Mouse (Mus musculus) liver, embryonic 13.5 days (tissue): ENCODE measurements around the gene Sgip1. TPM values are rescaled to one million over a fixed set of nuclear protein-coding genes. Genes with fewer than 3 reads are reported as not detected.

Experiments
- ATAC-seq: fragments of 200-750 bp; cut with Nextera tagmentation; 2 replicates; pipeline ENCODE4 v1.8.0; 2017; ENCODE audit warnings: low read depth, mild to moderate bottlenecking, moderate number of reproducible peaks, moderate library complexity
- DNase-seq: peaks from one replicate; pipeline ENCODE4 v3.0.0; 2022
- H3K27ac ChIP-seq: fragments of 300-500 bp; sonication (generic); 2 replicates; pipeline ENCODE4 v1.5.1; 2015; ENCODE audit warnings: moderate library complexity, mild to moderate bottlenecking, inconsistent platforms
- H3K27me3 ChIP-seq: fragments of 300-500 bp; sonication (generic); 2 replicates; pipeline ENCODE4 v1.6.1; 2015; ENCODE audit warnings: mild to moderate bottlenecking, inconsistent platforms
- H3K36me3 ChIP-seq: fragments of 300-500 bp; sonication (generic); 2 replicates; pipeline ENCODE4 v1.6.1; 2015; ENCODE audit warnings: mild to moderate bottlenecking, inconsistent platforms
- H3K4me1 ChIP-seq: fragments of 300-500 bp; sonication (generic); replicated peaks from 2 replicates; pipeline ENCODE4 v1.6.1; 2015; ENCODE audit warnings: inconsistent platforms
- H3K4me2 ChIP-seq: fragments of 300-500 bp; sonication (generic); 2 replicates; pipeline ENCODE4 v1.6.1; 2015; ENCODE audit warnings: inconsistent platforms, mild to moderate bottlenecking, moderate library complexity
- H3K4me3 ChIP-seq: fragments of 300-500 bp; sonication (generic); replicated peaks from 2 replicates; pipeline ENCODE4 v1.5.1; 2015; ENCODE audit warnings: mild to moderate bottlenecking, inconsistent platforms
- H3K9ac ChIP-seq: fragments of 300-500 bp; sonication (generic); 2 replicates; pipeline ENCODE4 v1.6.1; 2015; ENCODE audit warnings: mild to moderate bottlenecking, inconsistent platforms
- H3K9me3 ChIP-seq: fragments of 300-500 bp; sonication (generic); replicated peaks from 2 replicates; pipeline ENCODE4 v1.6.1; 2016; ENCODE audit warnings: inconsistent platforms
- WGBS: fragments of 180-500 bp; shearing (Covaris S2); methylation state at CpG from one replicate; pipeline ENCODE4 v1.1.7; 2015; ENCODE audit not compliant: insufficient replicate concordance; 5-methylcytosine and 5-hydroxymethylcytosine counted together
- polyA plus RNA-seq: library from polyadenylated mRNA; unstranded; fragments of >200 nt; fragmentation: Nextera tagmentation; extraction: Ambion mirVana; gene quantifications from 2 replicates; pipeline ENCODE4 v1.2.1, GENCODE M21; 2015

Sgip1 gene
- polyA plus RNA-seq, 1 experiment from 2014 or later: 0.54 TPM

- no peak overlapping the region for H3K4me3 ChIP-seq
- no peaks in the 10 kb centered on the region for H3K36me3 ChIP-seq
- no peak overlapping the region for H3K4me2 ChIP-seq
- no peak overlapping the region for H3K27ac ChIP-seq
- peaks cover 2% of the 10 kb centered on the region; the same call in 1 of the 2 replicates for H3K4me1 ChIP-seq
- WGBS: 47% methylated on average over 3 of the region's 3 CpGs
- no peak overlapping the region for H3K9ac ChIP-seq
- no peaks in the 10 kb centered on the region for H3K27me3 ChIP-seq
- no peak for ATAC-seq
- no peaks in the 10 kb centered on the region for H3K9me3 ChIP-seq
- no peak for DNase-seq
These were observed 12.4 kb downstream of the Sgip1 start for GRCm38 (mm10) chr4:102753334-102754090.

GRCm38 (mm10) chr4:102759095-102759890 is 18.2 kb downstream of the Sgip1 start:
- Histone ChIP-seq H3K4me2 (peak overlapping the region; percentile 72), H3K9ac (0 out of 2 replicates have a peak overlapping the region, but pooled peaks have one; percentile 47), H3K4me1 (peaks cover 9% of the 10 kb centered on the region), H3K36me3 (no peaks in the 10 kb centered on the region), H3K27me3 (peaks cover 27% of the 10 kb centered on the region), H3K27ac (no peak overlapping the region), H3K9me3 (no peaks in the 10 kb centered on the region), H3K4me3 (peak overlapping the region; percentile 54)
- 2% methylated on average over 41 of the region's 41 CpGs for WGBS
- DNase-seq (no peak), ATAC-seq (no peak)

- ATAC-seq: peak; percentile 48; the same call in 1 of the 2 replicates
- Histone ChIP-seq H3K36me3 (no peaks in the 10 kb centered on the region), H3K9ac (no peak overlapping the region), H3K27me3 (peaks cover 27% of the 10 kb centered on the region), H3K4me2 (peak overlapping the region; percentile 72), H3K4me1 (peaks cover 9% of the 10 kb centered on the region), H3K9me3 (no peaks in the 10 kb centered on the region), H3K27ac (no peak overlapping the region), H3K4me3 (peak overlapping the region; percentile 54)
- peak; percentile 3 for DNase-seq
- WGBS: 4% methylated on average over 25 of the region's 25 CpGs
These were observed 19.1 kb downstream of the Sgip1 start for GRCm38 (mm10) chr4:102760042-102760821.

- Histone ChIP-seq H3K27me3 (peaks cover 27% of the 10 kb centered on the region), H3K4me2 (no peak overlapping the region), H3K4me1 (peaks cover 9% of the 10 kb centered on the region), H3K4me3 (no peak overlapping the region), H3K9ac (no peak overlapping the region), H3K9me3 (no peaks in the 10 kb centered on the region), H3K36me3 (no peaks in the 10 kb centered on the region), H3K27ac (no peak overlapping the region)
- ATAC-seq: no peak
- 13% methylated on average over 7 of the region's 7 CpGs for WGBS
- no peak for DNase-seq
These were observed 21.0 kb downstream of the Sgip1 start for GRCm38 (mm10) chr4:102762075-102762474.

- Histone ChIP-seq H3K27me3 (no peaks in the 10 kb centered on the region), H3K27ac (no peak overlapping the region), H3K36me3 (no peaks in the 10 kb centered on the region), H3K4me2 (no peak overlapping the region), H3K4me3 (no peak overlapping the region), H3K9me3 (no peaks in the 10 kb centered on the region), H3K4me1 (no peaks in the 10 kb centered on the region), H3K9ac (no peak overlapping the region)
- WGBS: 41% methylated on average over 1 of the region's 1 CpGs
- no peak for ATAC-seq
- no peak for DNase-seq
These were observed 28.0 kb downstream of the Sgip1 start for GRCm38 (mm10) chr4:102769070-102769469.

- ATAC-seq (no peak), DNase-seq (no peak)
- Histone ChIP-seq H3K4me2 (no peak overlapping the region), H3K4me1 (no peaks in the 10 kb centered on the region), H3K36me3 (no peaks in the 10 kb centered on the region), H3K27ac (no peak overlapping the region), H3K9ac (no peak overlapping the region), H3K27me3 (no peaks in the 10 kb centered on the region), H3K4me3 (no peak overlapping the region), H3K9me3 (no peaks in the 10 kb centered on the region)
- 68% methylated on average over 6 of the region's 6 CpGs for WGBS
These were observed 28.8 kb downstream of the Sgip1 start for GRCm38 (mm10) chr4:102769936-102770335.

- DNase-seq: no peak
- H3K27ac ChIP-seq: no peak overlapping the region
- H3K36me3 ChIP-seq: no peaks in the 10 kb centered on the region
- no peak overlapping the region for H3K4me2 ChIP-seq
- H3K27me3 ChIP-seq: no peaks in the 10 kb centered on the region
- no peaks in the 10 kb centered on the region for H3K4me1 ChIP-seq
- no peaks in the 10 kb centered on the region for H3K9me3 ChIP-seq
- WGBS: 67% methylated on average over 5 of the region's 5 CpGs
- H3K9ac ChIP-seq: no peak overlapping the region
- no peak for ATAC-seq
- no peak overlapping the region for H3K4me3 ChIP-seq
These were observed 30.7 kb downstream of the Sgip1 start for GRCm38 (mm10) chr4:102771598-102772357.

GRCm38 (mm10) chr4:102773225-102773624 is 32.1 kb downstream of the Sgip1 start:
- no peak overlapping the region for H3K4me2 ChIP-seq
- H3K9ac ChIP-seq: no peak overlapping the region
- no peak overlapping the region for H3K4me3 ChIP-seq
- WGBS: 69% methylated on average over 3 of the region's 3 CpGs
- H3K27ac ChIP-seq: no peak overlapping the region
- no peak for ATAC-seq
- no peaks in the 10 kb centered on the region for H3K27me3 ChIP-seq
- no peaks in the 10 kb centered on the region for H3K36me3 ChIP-seq
- H3K4me1 ChIP-seq: no peaks in the 10 kb centered on the region
- no peak for DNase-seq
- no peaks in the 10 kb centered on the region for H3K9me3 ChIP-seq

GRCm38 (mm10) chr4:102773841-102774240 is 32.7 kb downstream of the Sgip1 start:
- Histone ChIP-seq H3K4me2 (no peak overlapping the region), H3K4me1 (no peaks in the 10 kb centered on the region), H3K4me3 (no peak overlapping the region), H3K9me3 (no peaks in the 10 kb centered on the region), H3K27ac (no peak overlapping the region), H3K9ac (no peak overlapping the region), H3K36me3 (no peaks in the 10 kb centered on the region), H3K27me3 (no peaks in the 10 kb centered on the region)
- WGBS: 62% methylated on average over 1 of the region's 1 CpGs
- DNase-seq (no peak), ATAC-seq (no peak)

- no peak overlapping the region for H3K27ac ChIP-seq
- H3K4me3 ChIP-seq: no peak overlapping the region
- ATAC-seq (no peak), DNase-seq (no peak)
- no peaks in the 10 kb centered on the region for H3K4me1 ChIP-seq
- no peak overlapping the region for H3K4me2 ChIP-seq
- WGBS: 63% methylated on average over 1 of the region's 1 CpGs
- H3K9me3 ChIP-seq: no peaks in the 10 kb centered on the region
- H3K9ac ChIP-seq: no peak overlapping the region
- H3K27me3 ChIP-seq: no peaks in the 10 kb centered on the region
- H3K36me3 ChIP-seq: no peaks in the 10 kb centered on the region
These were observed 33.5 kb downstream of the Sgip1 start for GRCm38 (mm10) chr4:102774549-102774948.
